Mouse (Mus musculus): Measurements from ENCODE around the gene Hgd. TPM values are rescaled to one million over a fixed set of nuclear protein-coding genes. Genes with fewer than 3 reads are reported as not detected.

Hgd gene
- total RNA-seq, 1 experiment from 2014 or later, result not detected

DNA sequence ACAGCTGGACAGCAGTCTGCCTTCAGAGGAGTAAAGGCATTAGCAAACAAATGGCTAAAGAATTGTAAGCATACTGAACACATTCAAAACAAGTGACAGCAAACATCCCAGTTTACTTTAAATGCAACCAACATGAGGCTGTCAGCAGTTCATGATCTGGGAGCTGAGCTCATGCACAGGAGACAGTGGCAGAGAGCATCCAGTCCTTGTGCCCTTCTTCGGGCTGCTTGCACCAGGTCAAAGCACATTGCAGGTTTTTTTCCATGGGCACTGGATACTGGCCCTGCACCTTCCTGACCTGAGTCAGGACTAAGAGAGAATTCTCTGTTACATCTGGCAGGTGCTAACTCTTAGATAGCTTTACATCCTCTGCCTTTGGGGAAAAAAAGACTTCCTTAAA, 362 bp upstream of the Hgd start:
- ATAC-seq (replicated peaks; ENCODE audit: low read depth, poor library complexity, severe bottlenecking), result no peak

- ATAC-seq (replicated peaks; ENCODE audit: low read depth, poor library complexity, severe bottlenecking), result no peak
Measured at GRCm38 (mm10) chr16:37580651-37581050, 698 bp downstream of the Hgd start.

DNA sequence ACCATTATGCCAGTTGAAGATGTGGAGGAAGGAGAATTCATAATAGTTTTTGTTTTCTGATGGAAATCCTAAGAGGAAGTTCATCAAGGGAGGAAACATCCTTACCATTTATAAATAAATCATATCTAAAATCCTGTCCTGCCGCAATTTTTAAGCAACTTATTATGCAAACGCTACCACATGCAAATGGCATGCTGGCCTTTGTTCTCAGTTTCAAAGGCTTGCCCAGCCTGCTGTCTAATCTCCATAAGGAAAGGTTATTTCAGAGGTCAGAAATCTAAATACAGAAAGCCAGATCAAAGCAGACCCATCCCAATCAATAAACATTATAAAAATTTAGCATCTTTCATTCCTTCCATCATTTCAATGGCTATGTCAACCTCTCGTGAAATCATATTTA, 1.9 kb downstream of the Hgd start:
- ATAC-seq (replicated peaks; ENCODE audit: low read depth, poor library complexity, severe bottlenecking), result no peak

DNA sequence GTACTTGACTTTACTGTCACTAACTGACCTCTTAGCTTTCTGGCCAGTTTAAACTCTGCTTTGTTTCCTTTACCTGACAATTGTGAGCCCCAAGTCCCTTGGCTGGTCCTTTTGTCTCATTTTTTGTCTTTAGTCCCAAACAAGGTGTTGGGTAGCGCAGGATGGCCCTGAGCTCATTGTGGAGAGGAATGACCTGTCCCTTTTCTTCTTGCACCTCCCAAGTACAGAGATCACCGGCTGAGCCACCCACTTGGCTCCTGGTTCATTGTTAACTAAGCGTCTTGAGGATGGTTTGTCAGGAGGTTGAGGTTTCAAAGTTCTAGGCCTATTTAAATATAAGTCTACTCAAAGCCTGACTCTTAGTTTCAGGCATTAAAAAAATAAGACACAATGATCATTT, 3.4 kb downstream of the Hgd start:
- no peak for ATAC-seq (replicated peaks; ENCODE audit: low read depth, poor library complexity, severe bottlenecking)

- no peak for ATAC-seq (replicated peaks; ENCODE audit: low read depth, poor library complexity, severe bottlenecking)
Measured at GRCm38 (mm10) chr16:37583801-37584200, 3.8 kb downstream of the Hgd start.

DNA sequence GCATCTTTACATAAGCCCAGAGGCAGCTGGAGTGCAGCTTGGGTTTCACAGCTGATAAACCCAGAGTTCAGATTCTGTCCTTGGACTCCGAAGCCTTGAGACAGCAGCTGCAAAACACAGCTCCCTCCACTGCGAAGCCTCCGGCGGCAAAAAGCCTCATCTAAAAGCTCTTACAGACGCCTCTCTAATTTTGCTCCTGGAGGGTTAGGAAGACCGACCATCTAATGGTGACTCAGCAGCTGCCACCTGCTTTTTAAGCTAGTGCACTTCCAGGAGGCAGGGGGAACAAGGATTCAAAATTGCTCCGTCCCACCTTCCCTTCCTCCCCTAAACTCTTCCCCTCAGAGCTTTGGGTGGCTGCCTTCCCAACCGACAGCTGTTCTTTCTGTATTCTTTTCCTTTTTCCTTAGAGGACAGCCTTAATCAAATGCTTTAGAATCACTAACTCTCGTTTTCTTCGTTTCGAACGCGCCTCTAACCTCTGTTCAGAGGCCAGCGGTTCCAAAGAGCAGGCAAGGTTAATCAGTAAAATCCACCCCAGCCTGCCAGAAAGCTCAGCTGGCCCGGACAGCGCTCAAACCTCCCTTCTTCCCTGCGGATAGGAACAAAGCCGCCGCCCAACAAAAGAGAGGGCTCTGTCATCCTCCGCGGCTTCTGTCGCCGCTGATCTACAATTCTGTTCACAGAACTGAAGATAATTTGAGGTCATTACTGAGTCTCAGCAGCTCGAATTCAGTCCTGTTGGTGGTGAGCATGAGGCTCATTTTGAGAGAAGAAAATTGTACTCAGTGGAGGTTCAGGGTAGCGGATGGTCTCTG, 4.5 kb downstream of the Hgd start:
- peak; percentile 82 for ATAC-seq (replicated peaks; ENCODE audit: low read depth, poor library complexity, severe bottlenecking)

DNA sequence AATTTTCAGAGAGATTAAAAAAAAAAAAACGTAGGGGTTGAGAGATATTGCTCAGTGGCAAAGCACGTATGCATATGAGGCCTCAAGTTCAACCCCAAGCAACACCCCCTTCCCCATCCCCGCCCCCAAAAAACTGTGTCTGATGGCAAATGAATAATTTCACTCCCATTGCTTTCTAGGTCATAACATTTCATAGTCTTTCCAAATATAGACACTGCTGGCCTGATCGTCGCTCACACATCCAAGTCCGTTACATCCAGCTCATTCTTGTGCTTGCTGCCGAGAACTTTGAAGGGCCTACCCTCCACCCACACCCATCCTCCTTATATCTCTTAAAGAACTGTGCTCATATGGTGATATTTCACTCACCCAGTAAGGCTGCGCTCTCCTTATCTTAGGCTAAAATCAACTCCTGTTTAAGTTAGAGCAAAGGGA, 5.2 kb downstream of the Hgd start:
- ATAC-seq (replicated peaks; ENCODE audit: low read depth, poor library complexity, severe bottlenecking), result no peak

- no peak for ATAC-seq (replicated peaks; ENCODE audit: low read depth, poor library complexity, severe bottlenecking)
Measured at GRCm38 (mm10) chr16:37590921-37591320, 11.0 kb downstream of the Hgd start.

GRCm38 (mm10) chr16:37591551-37591950, 11.6 kb downstream of the Hgd start:
- ATAC-seq (replicated peaks; ENCODE audit: low read depth, poor library complexity, severe bottlenecking), result no peak

- no peak for ATAC-seq (replicated peaks; ENCODE audit: low read depth, poor library complexity, severe bottlenecking)
Measured at GRCm38 (mm10) chr16:37597412-37597811, 17.5 kb downstream of the Hgd start.

DNA sequence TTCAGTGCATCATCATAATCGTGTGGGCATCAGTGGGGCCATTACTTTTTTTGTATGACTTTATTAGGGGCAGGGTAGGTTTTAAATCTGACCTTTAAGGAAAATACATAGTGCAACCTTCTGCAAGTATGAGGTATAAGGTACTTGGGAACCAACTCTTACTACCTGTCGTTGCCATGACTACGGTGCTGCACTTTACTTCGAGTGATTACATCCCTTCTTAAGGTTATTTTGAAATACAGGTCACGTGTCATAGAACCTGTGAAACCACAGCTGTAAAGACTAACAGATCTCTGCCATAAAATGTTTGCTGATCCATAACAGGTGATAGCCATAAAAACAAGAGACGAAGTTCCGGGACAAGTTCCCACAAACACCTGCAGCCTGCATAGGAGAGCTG, 18.5 kb downstream of the Hgd start:
- ATAC-seq (replicated peaks; ENCODE audit: low read depth, poor library complexity, severe bottlenecking), result no peak

DNA sequence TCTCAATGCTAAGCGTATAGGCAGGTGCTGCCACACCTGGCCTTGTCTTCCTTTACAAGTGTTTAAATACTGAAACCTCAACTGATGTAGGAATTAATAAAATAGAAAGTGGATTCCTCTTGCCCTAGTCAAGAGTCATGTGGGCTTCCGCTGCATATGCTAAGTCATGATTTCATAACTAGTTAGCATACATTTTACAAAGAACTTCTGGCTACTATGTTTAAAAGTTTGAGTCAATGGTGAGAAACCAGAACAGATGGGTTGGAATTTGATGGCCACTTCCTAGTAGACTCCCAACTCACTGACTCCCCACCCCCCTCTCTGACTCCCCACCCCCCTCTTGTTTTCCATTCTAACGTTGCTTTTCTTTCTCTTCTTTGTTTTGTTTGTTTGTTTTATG, 19.4 kb downstream of the Hgd start:
- ATAC-seq (replicated peaks; ENCODE audit: low read depth, poor library complexity, severe bottlenecking), result no peak

GRCm38 (mm10) chr16:37603431-37603830, 23.5 kb downstream of the Hgd start:
- no peak for ATAC-seq (replicated peaks; ENCODE audit: low read depth, poor library complexity, severe bottlenecking)

DNA sequence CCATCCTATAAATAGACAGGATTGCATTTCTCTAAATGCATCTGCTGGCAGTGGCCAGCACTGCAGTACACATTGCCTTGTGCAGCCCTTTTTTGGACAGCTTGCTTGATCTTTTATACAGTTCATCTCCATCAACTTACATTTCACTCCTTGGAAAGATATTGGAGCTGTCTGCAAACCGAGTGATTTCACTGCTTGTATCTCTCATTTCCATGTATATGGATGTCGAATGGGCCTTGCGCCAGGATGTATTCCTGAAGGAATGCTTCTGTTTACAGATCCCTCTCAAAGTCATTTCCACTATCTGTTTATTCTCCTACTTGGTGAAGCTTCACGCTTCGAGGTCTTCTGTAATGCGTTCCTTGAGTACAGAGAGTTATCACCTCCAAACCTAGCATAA, 24.3 kb downstream of the Hgd start:
- ATAC-seq (replicated peaks; ENCODE audit: low read depth, poor library complexity, severe bottlenecking), result no peak

GRCm38 (mm10) chr16:37610333-37610732, 30.4 kb downstream of the Hgd start:
- ATAC-seq (replicated peaks; ENCODE audit: low read depth, poor library complexity, severe bottlenecking), result no peak

DNA sequence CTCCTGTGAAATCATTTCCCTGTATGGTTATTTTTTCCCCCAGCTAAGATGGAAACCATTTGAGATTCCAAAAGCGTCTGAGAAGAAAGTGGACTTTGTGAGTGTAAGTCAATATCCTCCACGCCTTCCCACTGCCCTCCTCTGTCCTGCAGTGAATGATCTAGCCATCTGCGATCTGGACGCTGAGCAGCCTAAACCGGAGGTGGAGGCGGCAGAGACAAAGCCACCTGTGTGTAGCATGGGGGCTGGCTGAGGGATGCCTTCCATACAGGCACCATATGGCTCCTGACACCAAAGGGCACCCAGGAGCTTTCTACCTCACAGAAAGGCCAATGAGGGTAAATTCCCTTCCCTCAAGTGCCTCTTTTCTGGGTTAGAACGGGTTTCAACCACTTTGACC, 31.1 kb downstream of the Hgd start:
- ATAC-seq (replicated peaks; ENCODE audit: low read depth, poor library complexity, severe bottlenecking), result no peak

DNA sequence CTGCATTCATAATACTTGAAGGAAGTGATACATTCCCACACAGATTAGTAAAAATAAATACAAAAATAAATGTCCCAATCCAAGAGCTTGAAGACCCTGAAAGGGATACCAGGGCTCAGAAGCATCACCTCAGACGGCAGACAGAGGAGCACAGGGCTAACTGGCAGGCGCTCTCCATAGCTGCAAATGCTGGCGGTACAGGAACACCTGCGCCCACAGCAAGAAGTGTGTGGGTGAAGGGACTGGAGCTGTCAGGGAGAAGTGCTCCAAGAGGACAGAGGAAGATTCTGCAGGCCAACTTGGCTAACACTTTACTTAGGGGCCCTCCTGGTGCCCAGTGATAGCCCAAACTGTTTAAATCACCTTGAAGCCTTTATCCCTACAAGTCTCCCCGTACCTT, 32.1 kb downstream of the Hgd start:
- no peak for ATAC-seq (replicated peaks; ENCODE audit: low read depth, poor library complexity, severe bottlenecking)

DNA sequence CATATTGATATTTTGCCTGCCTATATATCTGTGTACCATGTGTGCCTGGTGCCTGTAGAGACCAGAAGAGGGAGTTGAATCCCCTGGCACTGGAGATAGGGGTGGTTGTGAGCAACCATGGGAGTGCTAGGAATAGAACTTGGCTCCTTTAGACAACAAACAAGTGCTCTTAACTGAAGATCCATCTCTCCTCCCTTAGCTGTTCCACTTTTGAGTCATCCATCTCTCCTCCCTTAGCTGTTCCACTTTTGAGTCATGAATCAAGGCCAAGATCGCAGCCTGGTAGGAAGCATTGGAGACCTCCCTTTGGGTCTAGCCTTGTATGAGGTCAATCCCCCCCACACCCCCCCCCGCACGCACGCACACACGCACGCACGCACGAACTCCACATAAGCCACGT, 34.6 kb downstream of the Hgd start:
- ATAC-seq (replicated peaks; ENCODE audit: low read depth, poor library complexity, severe bottlenecking), result no peak

DNA sequence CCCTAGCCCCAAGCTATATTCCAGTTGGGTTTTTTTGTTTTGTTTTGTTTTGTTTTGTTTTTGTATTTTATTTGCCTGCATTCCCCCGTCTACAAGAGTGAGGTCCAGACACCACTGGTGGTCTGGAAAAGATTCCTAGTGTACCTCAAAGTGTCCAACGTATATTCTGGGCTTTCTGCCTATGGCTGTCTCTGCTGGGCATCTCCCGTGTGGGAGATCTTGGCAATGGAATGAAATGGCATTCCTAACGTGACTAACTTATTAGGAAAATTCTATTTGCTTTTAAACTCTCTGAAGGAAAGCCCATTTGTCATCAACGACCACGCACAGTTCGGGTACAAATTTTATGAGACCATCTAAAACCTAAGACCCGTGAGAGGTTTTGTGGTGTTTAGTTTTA, 35.5 kb downstream of the Hgd start:
- no peak for ATAC-seq (replicated peaks; ENCODE audit: low read depth, poor library complexity, severe bottlenecking)

DNA sequence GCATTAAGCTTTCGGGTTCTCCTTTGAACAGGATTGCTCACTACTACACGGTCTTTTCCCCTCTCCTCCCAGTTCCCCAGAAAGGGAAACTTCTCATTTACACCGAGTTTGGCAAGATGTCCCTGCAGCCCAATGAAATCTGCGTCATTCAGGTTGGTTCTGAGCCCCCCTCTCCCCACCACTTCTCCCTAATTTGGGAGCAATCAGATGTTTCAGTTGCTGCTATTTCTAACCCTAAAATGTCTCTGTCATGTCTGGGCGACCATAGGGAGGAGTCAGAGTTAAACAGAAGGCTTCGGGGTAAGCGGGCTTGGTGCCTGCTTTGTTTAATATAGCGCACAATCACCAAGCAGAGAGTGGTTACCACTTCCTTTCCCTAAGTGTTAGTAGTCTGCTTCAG, 36.2 kb downstream of the Hgd start:
- no peak for ATAC-seq (replicated peaks; ENCODE audit: low read depth, poor library complexity, severe bottlenecking)

DNA sequence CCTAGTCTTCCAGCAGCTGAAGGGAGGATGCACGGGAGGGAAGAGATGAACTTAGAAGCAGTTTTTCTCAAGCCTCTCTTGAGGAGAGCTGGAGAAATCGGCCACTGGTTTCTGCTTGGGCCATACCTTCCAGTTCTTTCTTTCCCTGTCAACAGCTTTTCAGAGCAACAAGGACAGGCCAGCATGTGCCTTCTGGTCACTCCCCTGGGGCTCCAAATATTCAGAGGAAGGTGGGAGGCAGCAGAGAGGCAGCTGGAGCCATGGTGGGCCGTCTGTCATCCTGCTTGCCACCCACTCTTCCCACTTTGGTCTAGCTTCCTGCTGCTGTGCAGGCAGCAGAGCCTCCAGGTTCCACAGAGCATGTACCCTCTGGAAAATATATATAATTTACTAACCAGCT, 37.7 kb downstream of the Hgd start:
- no peak for ATAC-seq (replicated peaks; ENCODE audit: low read depth, poor library complexity, severe bottlenecking)

DNA sequence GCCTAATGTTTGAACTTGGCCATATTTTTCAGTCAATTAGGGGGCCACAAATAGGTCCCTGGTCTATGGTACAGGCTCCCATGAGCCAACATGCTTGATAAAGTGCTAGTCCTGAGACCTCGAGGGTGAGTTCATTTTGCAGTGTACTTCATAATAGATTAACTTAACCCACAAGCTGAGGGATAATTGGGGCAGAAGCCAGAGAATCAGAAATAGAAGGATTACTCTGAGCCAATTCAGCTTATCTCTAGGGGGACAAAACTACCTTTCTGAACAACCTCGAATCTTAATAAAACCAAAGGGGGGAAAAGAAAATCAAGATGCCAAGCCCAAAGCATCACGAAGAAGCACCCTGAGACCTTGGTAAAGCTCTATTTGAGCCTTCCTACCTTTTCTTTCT, 42.5 kb downstream of the Hgd start:
- ATAC-seq (replicated peaks; ENCODE audit: low read depth, poor library complexity, severe bottlenecking), result no peak

Measured in common myeloid progenitor, adult 5-6 weeks (primary cell).